Mouse (Mus musculus): ENCODE results near the gene Mmp20. TPM values are rescaled to one million over a fixed set of nuclear protein-coding genes. Genes with fewer than 3 reads are reported as not detected.

The Mmp20 gene
- total and polyA plus RNA-seq, 3 experiments, result not detected

DNA sequence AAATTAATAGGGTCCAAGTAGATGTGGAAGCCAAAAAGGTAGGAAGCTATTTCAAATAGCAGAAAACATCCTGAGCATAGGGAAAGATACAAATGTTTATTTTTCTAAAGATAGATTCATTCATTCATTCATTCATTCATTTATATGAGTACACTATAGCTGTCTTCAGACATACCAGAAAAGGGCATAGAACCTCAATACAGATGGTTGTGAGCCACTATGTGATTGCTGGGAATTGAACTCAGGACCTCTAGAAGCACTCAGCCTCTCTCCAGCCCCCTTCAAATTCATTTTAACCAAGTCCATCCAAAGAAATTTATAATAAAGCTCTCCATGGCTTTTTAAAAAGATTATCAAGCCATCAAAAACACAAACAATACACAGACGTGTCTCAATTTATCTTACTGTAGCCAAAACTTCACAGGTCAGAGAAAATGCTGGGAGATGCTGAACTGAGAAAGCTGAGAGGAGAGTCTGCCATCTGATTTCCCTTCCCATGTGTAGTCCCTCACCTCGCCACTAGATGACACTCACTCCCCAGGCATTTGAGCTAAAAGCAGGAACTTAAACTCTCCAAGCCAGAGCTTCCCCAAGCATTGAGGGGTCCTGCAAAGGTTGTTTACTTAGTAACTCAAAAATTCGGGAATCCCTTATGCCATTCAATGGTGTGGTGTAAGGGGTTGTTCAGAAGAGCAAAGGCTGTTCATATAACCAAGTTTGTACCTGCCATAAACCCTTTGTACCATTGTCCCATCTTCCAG, 24.9 kb upstream of the Mmp20 start:
- Histone ChIP-seq H3K9ac (ENCODE audit: control insufficient read depth, low read depth, low read length, poor library complexity, severe bottlenecking) (no peak overlapping the region), H3K4me3 (ENCODE audit: control insufficient read depth in 1 of 2, insufficient read depth in 1 of 2, low read depth in 2 of 2, low read length in 2 of 2) (no peak overlapping the region), H3K4me1 (ENCODE audit: control insufficient read depth in 1 of 2, insufficient read depth in 2 of 2, low read length in 2 of 2) (no peaks in the 10 kb centered on the region), H3K36me3 (ENCODE audit: control insufficient read depth in 1 of 2, insufficient read depth in 2 of 2, low read length in 2 of 2) (no peaks in the 10 kb centered on the region), H3K27ac (ENCODE audit: control insufficient read depth, low read depth, low read length) (no peak overlapping the region), H3K9me3 (replicated peaks; ENCODE audit: insufficient read depth, low read length) (no peaks in the 10 kb centered on the region), H3K27me3 (ENCODE audit: control insufficient read depth in 1 of 2, insufficient read depth in 2 of 2, low read length in 2 of 2) (peaks cover 0 to 3% of the 10 kb centered on the region in 2 experiments; a peak in 1 of 4 replicates), H3K79me2 (ENCODE audit: control insufficient read depth, insufficient read depth, low read length, poor library complexity) (no peaks in the 10 kb centered on the region)
- DNase-seq (ENCODE audit: low read depth, low spot score), result peak; percentile 86
- TF ChIP-seq MAZ (IDR thresholded peaks at IDR 0.05; ENCODE audit: low read depth, low read length) (no peak), MEF2A (IDR thresholded peaks at IDR 0.05; ENCODE audit: extremely low read depth, insufficient replicate concordance, low read depth, low read length, poor library complexity, severe bottlenecking) (no peak), HCFC1 (IDR thresholded peaks at IDR 0.05; ENCODE audit: low read depth, low read length) (no peak), RAD21 (IDR thresholded peaks at IDR 0.05; ENCODE audit: low read depth, low read length) (no peak; the same call in none of the 2 replicates), CHD2 (IDR thresholded peaks at IDR 0.05; ENCODE audit: low read length) (no peak), ZC3H11A (IDR thresholded peaks at IDR 0.05; ENCODE audit: low read depth, low read length) (peak; percentile 95), KAT2A (conservative IDR thresholded peaks at IDR 0.05; ENCODE audit: low read depth, low read length) (no peak), NELFE (IDR thresholded peaks at IDR 0.05; ENCODE audit: low read depth, low read length) (no peak), RCOR1 (IDR thresholded peaks at IDR 0.05; ENCODE audit: low read depth, low read length) (no peak), ZNF384 (IDR thresholded peaks at IDR 0.05; ENCODE audit: low read depth, low read length) (no peak), USF2 (IDR thresholded peaks at IDR 0.05; ENCODE audit: borderline replicate concordance in 1 of 2, insufficient read depth in 1 of 2, low read depth in 1 of 2, low read length in 2 of 2) (no peak), TAL1 (IDR thresholded peaks at IDR 0.05; ENCODE audit: low read length) (no peak), ETS1 (IDR thresholded peaks at IDR 0.05; ENCODE audit: low read depth, low read length) (no peak), CTCF (IDR thresholded peaks at IDR 0.05 in 2 of 3, conservative IDR thresholded peaks at IDR 0.05 in 1 of 3; ENCODE audit: control insufficient read depth in 1 of 3, insufficient read depth in 1 of 3, low read depth in 2 of 3, low read length in 3 of 3, poor library complexity in 1 of 3, severe bottlenecking in 1 of 3) (peak; percentile 95 to 100 (median 99)), POLR2AphosphoS2 (IDR thresholded peaks at IDR 0.05; ENCODE audit: low read length) (no peak), MYC (IDR thresholded peaks at IDR 0.05; ENCODE audit: low read depth, low read length) (peak; percentile 61; the same call in 1 of the 2 replicates), EP300 (IDR thresholded peaks at IDR 0.05; ENCODE audit: low read depth in 1 of 2, low read length in 2 of 2) (no peak), USF1 (IDR thresholded peaks at IDR 0.05; ENCODE audit: low read depth, low read length) (no peak), GABPA (IDR thresholded peaks at IDR 0.05; ENCODE audit: low read depth, low read length) (no peak), ZKSCAN1 (IDR thresholded peaks at IDR 0.05; ENCODE audit: low read depth, low read length) (no peak), MAX (IDR thresholded peaks at IDR 0.05; ENCODE audit: low read length) (peak; percentile 32; the same call in 1 of the 2 replicates), ZMIZ1 (IDR thresholded peaks at IDR 0.05; ENCODE audit: low read depth, low read length) (no peak), CHD1 (IDR thresholded peaks at IDR 0.05; ENCODE audit: low read depth, low read length) (no peak), MAFK (IDR thresholded peaks at IDR 0.05; ENCODE audit: borderline replicate concordance, low read depth, low read length) (no peak), NRF1 (IDR thresholded peaks at IDR 0.05; ENCODE audit: insufficient read depth, low read depth, low read length, poor library complexity, severe bottlenecking) (no peak), TBP (IDR thresholded peaks at IDR 0.05; ENCODE audit: low read depth, low read length) (0 out of 2 replicates have a peak, but pooled peaks have one; percentile 31), ELF1 (IDR thresholded peaks at IDR 0.05; ENCODE audit: low read depth, low read length) (0 out of 2 replicates have a peak, but pooled peaks have one; percentile 7), TCF12 (IDR thresholded peaks at IDR 0.05; ENCODE audit: low read depth, low read length) (no peak), SMC3 (IDR thresholded peaks at IDR 0.05; ENCODE audit: low read depth, low read length) (peak; percentile 98), SIN3A (IDR thresholded peaks at IDR 0.05; ENCODE audit: low read length) (peak; percentile 36; the same call in 1 of the 2 replicates), GATA1 (IDR thresholded peaks at IDR 0.05; ENCODE audit: low read depth, low read length) (no peak), E2F4 (IDR thresholded peaks at IDR 0.05; ENCODE audit: borderline replicate concordance, low read depth, low read length) (no peak), POLR2A (IDR thresholded peaks at IDR 0.05; ENCODE audit: control insufficient read depth in 1 of 2, insufficient read depth in 1 of 2, low read depth in 1 of 2, low read length in 2 of 2, poor library complexity in 1 of 2) (no peak), UBTF (IDR thresholded peaks at IDR 0.05; ENCODE audit: borderline replicate concordance, insufficient read depth, low read depth, low read length) (no peak), JUND (IDR thresholded peaks at IDR 0.05; ENCODE audit: low read depth, low read length) (no peak), BHLHE40 (IDR thresholded peaks at IDR 0.05; ENCODE audit: borderline replicate concordance, low read depth, low read length) (0 out of 2 replicates have a peak, but pooled peaks have one; percentile 43)

Measured in MEL (cell line).